Mouse (Mus musculus) midbrain, embryonic 12.5 days (tissue): Measurements from ENCODE around the gene Clstn3. TPM values are rescaled to one million over a fixed set of nuclear protein-coding genes. Genes with fewer than 3 reads are reported as not detected.
A peak's percentile ranks its signal among the peaks of the same experiment; 100 is the strongest.
"Not testable (repeated sequence)": the region's sequence is repeated elsewhere in the genome, so short reads cannot be mapped to it uniquely, and the experiment has no call there.

Experiments
- ATAC-seq: fragments of 200-750 bp; cut with Nextera tagmentation; 2 replicates; pipeline ENCODE4 v1.8.0; 2017; ENCODE audit warnings: low read depth, moderate TSS enrichment, moderate library complexity; ENCODE audit not compliant: low FRiP score
- H3K27ac ChIP-seq: fragments of 300-500 bp; sonication (generic); replicated peaks from 2 replicates; pipeline ENCODE4 v1.5.1; 2016; ENCODE audit warnings: mild to moderate bottlenecking
- H3K27me3 ChIP-seq: fragments of 300-500 bp; sonication (generic); 2 replicates; pipeline ENCODE4 v1.6.1; 2016; ENCODE audit warnings: mild to moderate bottlenecking
- H3K36me3 ChIP-seq: fragments of 300-500 bp; sonication (generic); 2 replicates; pipeline ENCODE4 v1.6.1; 2016
- H3K4me1 ChIP-seq: fragments of 300-500 bp; sonication (generic); 2 replicates; pipeline ENCODE4 v1.6.1; 2016
- H3K4me2 ChIP-seq: fragments of 300-500 bp; sonication (generic); replicated peaks from 2 replicates; pipeline ENCODE4 v1.6.1; 2016; ENCODE audit warnings: mild to moderate bottlenecking, moderate library complexity
- H3K4me3 ChIP-seq: fragments of 300-500 bp; sonication (generic); 2 replicates; pipeline ENCODE4 v1.5.1; 2016; ENCODE audit warnings: mild to moderate bottlenecking
- H3K9ac ChIP-seq: fragments of 300-500 bp; sonication (generic); replicated peaks from 2 replicates; pipeline ENCODE4 v1.6.1; 2016; ENCODE audit warnings: mild to moderate bottlenecking, moderate library complexity
- H3K9me3 ChIP-seq: fragments of 300-500 bp; sonication (generic); 2 replicates; pipeline ENCODE4 v1.6.1; 2016; ENCODE audit warnings: mild to moderate bottlenecking
- WGBS: fragments of 180-500 bp; shearing (Covaris S2); methylation state at CpG from one replicate; pipeline ENCODE4 v1.1.7; 2016; 5-methylcytosine and 5-hydroxymethylcytosine counted together
- polyA plus RNA-seq: library from polyadenylated mRNA; unstranded; fragments of >200 nt; fragmentation: Nextera tagmentation; extraction: Ambion mirVana; gene quantifications from 2 replicates; pipeline ENCODE4 v1.2.1, GENCODE M21; 2016

Clstn3 gene
- polyA plus RNA-seq, 1 experiment from 2014 or later = 33.1 TPM

- peak; percentile 81 for ATAC-seq
- no peak within 1 kb of the TSS for H3K9ac ChIP-seq
- H3K4me3 ChIP-seq = no peak within 1 kb of the TSS
- H3K27ac ChIP-seq = no peak within 1 kb of the TSS
- H3K4me1 ChIP-seq = no peaks in the 10 kb centered on the region
- no peak within 1 kb of the TSS for H3K4me2 ChIP-seq
- peaks cover 3% of the 10 kb centered on the region; the same call in 1 of the 2 replicates for H3K9me3 ChIP-seq
- WGBS = 62% methylated on average over 3 of the region's 4 CpGs
- no peaks in the 10 kb centered on the region for H3K36me3 ChIP-seq
- no peaks in the 10 kb centered on the region for H3K27me3 ChIP-seq
These were observed 28.4 kb upstream of the Clstn3 start, which contains the start of gene C1rl for GRCm38 (mm10) chr6:124492842-124493561. Gene C1rl (plus strand): TSS chr6:124493113.

DNA sequence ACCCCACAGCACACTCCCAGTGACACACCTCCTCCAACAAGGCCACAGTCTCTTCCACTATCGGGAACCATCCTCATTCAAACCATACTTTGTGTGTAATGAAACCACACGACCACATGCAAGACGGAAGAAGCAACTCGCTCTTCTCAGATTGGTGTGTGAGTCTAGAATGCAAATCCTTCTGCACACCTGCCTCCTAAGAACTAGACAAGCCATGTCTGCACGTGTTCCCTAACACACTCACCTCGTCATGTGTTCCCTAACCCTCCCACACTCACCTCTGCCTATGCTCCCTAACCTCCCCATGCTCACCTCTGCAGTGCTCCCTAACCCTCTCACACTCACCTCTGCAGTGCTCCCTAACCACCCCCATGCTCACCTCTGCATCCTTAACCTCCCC, 26.8 kb upstream of the Clstn3 start:
- no peak for ATAC-seq
- no peak overlapping the region for H3K9ac ChIP-seq

DNA sequence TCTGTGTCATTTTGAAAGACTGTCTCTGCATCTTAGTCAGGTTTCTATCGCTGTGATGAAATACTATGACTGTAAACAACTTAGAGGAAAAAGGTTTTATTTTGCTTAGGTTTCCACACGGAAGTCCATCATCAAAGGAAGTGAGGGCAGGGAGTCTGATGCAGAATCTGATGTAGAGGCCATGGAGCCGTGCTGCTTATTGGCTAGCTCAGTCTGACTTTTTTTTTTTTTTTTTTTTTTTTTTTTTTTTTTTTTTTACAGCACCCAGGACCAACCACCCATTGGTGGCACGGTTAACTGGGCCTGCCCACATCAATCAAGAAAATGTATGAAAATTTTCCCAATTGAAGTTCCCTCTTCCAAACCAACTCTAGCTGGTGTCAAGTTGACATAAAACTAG, 24.4 kb upstream of the Clstn3 start:
- Histone ChIP-seq H3K27me3 (no peaks in the 10 kb centered on the region), H3K9ac (no peak overlapping the region), H3K4me1 (no peaks in the 10 kb centered on the region), H3K9me3 (no peaks in the 10 kb centered on the region), H3K4me2 (no peak overlapping the region), H3K4me3 (no peak overlapping the region), H3K36me3 (no peaks in the 10 kb centered on the region), H3K27ac (no peak overlapping the region)
- 82% methylated on average over 4 of the region's 4 CpGs for WGBS
- ATAC-seq = no peak

More for the DNA sequence above, 26.8 kb upstream of the Clstn3 start:
- H3K4me3 ChIP-seq = no peak overlapping the region
- H3K27me3 ChIP-seq = no peaks in the 10 kb centered on the region
- H3K4me2 ChIP-seq = no peak overlapping the region
- 87% methylated on average over 6 of the region's 6 CpGs for WGBS
- H3K36me3 ChIP-seq = no peaks in the 10 kb centered on the region
- H3K27ac ChIP-seq = no peak overlapping the region
- H3K4me1 ChIP-seq = no peaks in the 10 kb centered on the region
- H3K9me3 ChIP-seq = peaks cover 3% of the 10 kb centered on the region; the same call in 1 of the 2 replicates

DNA sequence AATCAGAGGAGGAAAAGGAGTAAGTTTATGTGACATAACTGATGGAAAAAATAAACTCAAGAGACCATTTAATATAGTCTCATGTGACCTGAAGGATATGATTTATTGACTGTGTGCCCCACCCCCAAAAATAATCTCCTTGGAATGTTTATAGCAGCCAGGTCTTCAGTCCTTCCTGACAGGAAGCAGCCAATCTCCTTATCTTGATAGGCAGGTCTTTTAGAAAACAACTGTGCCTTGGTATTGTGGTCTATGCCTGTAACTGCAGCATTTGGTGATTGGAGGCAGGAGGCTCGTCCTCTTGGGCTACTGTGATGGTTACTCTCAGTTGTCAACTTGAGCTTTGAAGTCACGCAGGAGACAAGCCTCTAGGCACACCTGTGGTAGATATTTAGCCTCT, 22.9 kb upstream of the Clstn3 start:
- H3K9ac ChIP-seq = no peak overlapping the region

GRCm38 (mm10) chr6:124485414-124486144, 21.0 kb upstream of the Clstn3 start:
- peak overlapping the region; percentile 24 for H3K4me3 ChIP-seq
- no peaks in the 10 kb centered on the region for H3K9me3 ChIP-seq
- H3K27me3 ChIP-seq = no peaks in the 10 kb centered on the region
- 32% methylated on average over 21 of the region's 21 CpGs for WGBS
- peak overlapping the region; percentile 49 for H3K4me2 ChIP-seq
- H3K36me3 ChIP-seq = no peaks in the 10 kb centered on the region
- no peak overlapping the region for H3K27ac ChIP-seq
- ATAC-seq = peak; percentile 92
- no peaks in the 10 kb centered on the region for H3K4me1 ChIP-seq
- H3K9ac ChIP-seq = no peak overlapping the region

More for the DNA sequence above, 22.9 kb upstream of the Clstn3 start:
- WGBS = 56% methylated on average over 2 of the region's 2 CpGs
- Histone ChIP-seq H3K9me3 (no peaks in the 10 kb centered on the region), H3K4me2 (no peak overlapping the region), H3K27me3 (no peaks in the 10 kb centered on the region), H3K27ac (no peak overlapping the region), H3K4me1 (no peaks in the 10 kb centered on the region), H3K4me3 (no peak overlapping the region), H3K36me3 (no peaks in the 10 kb centered on the region)
- ATAC-seq = no peak

DNA sequence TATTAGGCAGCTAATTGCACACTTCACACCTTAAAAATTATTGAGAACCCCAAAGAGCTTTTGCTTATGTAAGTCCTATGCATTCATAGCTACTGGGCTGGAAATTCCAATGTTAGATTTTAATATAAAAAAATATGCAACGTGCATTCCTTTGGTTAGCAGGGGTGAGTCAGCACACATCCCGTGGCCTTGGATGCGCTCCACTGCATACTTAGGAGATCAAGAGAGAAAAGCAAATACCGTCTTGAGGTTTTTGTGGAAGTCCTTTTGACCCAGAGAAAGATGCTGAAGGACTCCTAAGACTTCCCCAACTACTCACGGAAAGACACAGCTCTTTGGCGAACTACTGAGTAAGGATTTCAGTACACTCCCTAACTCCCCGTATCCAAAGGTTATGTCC, 20.3 kb upstream of the Clstn3 start:
- Histone ChIP-seq H3K4me2 (peak overlapping the region; percentile 49; the same call in 1 of the 2 replicates), H3K9ac (no peak overlapping the region), H3K27ac (no peak overlapping the region), H3K36me3 (no peaks in the 10 kb centered on the region), H3K4me3 (0 out of 2 replicates have a peak overlapping the region, but pooled peaks have one; percentile 24), H3K27me3 (no peaks in the 10 kb centered on the region), H3K9me3 (no peaks in the 10 kb centered on the region), H3K4me1 (no peaks in the 10 kb centered on the region)
- 77% methylated on average over 7 of the region's 7 CpGs for WGBS
- no peak for ATAC-seq

- not testable (repeated sequence) for ATAC-seq, H3K27ac ChIP-seq, H3K36me3 ChIP-seq, H3K4me3 ChIP-seq, H3K4me1 ChIP-seq, H3K9ac ChIP-seq, H3K4me2 ChIP-seq, H3K27me3 ChIP-seq, H3K9me3 ChIP-seq
- 87% methylated on average over 3 of the region's 3 CpGs for WGBS
These were observed 19.2 kb upstream of the Clstn3 start for GRCm38 (mm10) chr6:124483831-124484230.

DNA sequence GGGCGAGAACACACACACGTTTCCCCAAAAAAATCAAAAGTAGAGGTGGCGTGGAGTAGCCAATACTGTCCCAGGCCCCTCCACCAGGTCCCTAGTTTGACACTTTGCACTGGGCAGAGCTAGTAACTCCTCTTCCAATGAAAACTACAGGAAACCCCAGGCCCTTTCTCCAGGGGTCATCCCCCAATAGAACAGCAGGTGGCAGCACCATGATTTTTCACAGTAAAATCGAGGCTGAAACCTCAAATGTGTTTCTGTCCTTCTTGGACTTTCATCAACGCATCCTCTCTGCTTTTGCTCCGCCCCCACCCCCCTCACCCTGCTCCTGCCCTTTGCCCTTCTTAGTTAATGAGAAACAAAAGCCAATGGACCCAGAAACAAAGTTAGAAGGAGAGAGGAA, 17.0 kb upstream of the Clstn3 start:
- WGBS = 25% methylated on average over 6 of the region's 6 CpGs
- no peak for ATAC-seq

GRCm38 (mm10) chr6:124480295-124480694, 15.7 kb upstream of the Clstn3 start:
- no peak overlapping the region for H3K9ac ChIP-seq
- H3K4me1 ChIP-seq = no peaks in the 10 kb centered on the region
- no peaks in the 10 kb centered on the region for H3K27me3 ChIP-seq
- H3K36me3 ChIP-seq = no peaks in the 10 kb centered on the region
- no peaks in the 10 kb centered on the region for H3K9me3 ChIP-seq
- H3K27ac ChIP-seq = no peak overlapping the region
- no peak overlapping the region for H3K4me2 ChIP-seq
- 60% methylated on average over 4 of the region's 4 CpGs for WGBS
- no peak overlapping the region for H3K4me3 ChIP-seq
- ATAC-seq = no peak

More for the DNA sequence above, 17.0 kb upstream of the Clstn3 start:
- Histone ChIP-seq H3K4me3 (no peak overlapping the region), H3K9ac (no peak overlapping the region), H3K27ac (no peak overlapping the region), H3K4me1 (no peaks in the 10 kb centered on the region), H3K27me3 (no peaks in the 10 kb centered on the region), H3K9me3 (no peaks in the 10 kb centered on the region), H3K36me3 (no peaks in the 10 kb centered on the region), H3K4me2 (no peak overlapping the region)

DNA sequence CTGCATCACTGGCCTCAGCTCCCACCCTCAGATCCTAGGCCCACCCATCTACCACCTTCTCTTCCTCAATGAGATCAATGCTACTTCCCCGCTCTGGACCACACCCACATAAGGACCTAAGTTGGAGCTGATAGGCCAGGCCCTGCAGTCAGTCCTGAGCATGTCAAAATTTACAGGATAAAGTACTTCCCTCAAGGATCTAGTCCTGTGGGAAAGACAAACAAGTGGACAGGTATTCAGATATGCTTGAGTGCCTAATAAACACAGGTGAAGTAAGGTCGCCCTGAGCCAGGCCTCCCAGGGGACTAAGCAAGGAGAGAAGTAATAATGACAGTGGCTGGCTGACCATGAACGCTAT, 15.0 kb upstream of the Clstn3 start:
- no peak overlapping the region for H3K4me2 ChIP-seq
- no peak for ATAC-seq
- no peaks in the 10 kb centered on the region for H3K27me3 ChIP-seq
- H3K9me3 ChIP-seq = no peaks in the 10 kb centered on the region
- 93% methylated on average over 3 of the region's 3 CpGs for WGBS
- H3K4me3 ChIP-seq = no peak overlapping the region
- H3K27ac ChIP-seq = no peak overlapping the region
- H3K36me3 ChIP-seq = no peaks in the 10 kb centered on the region
- H3K9ac ChIP-seq = no peak overlapping the region
- no peaks in the 10 kb centered on the region for H3K4me1 ChIP-seq

GRCm38 (mm10) chr6:124478874-124479572, 14.4 kb upstream of the Clstn3 start:
- H3K4me3 ChIP-seq = no peak overlapping the region
- H3K9ac ChIP-seq = no peak overlapping the region
- no peaks in the 10 kb centered on the region for H3K9me3 ChIP-seq
- ATAC-seq = no peak
- H3K4me1 ChIP-seq = no peaks in the 10 kb centered on the region
- H3K27ac ChIP-seq = no peak overlapping the region
- 90% methylated on average over 3 of the region's 3 CpGs for WGBS
- H3K4me2 ChIP-seq = no peak overlapping the region
- no peaks in the 10 kb centered on the region for H3K27me3 ChIP-seq
- no peaks in the 10 kb centered on the region for H3K36me3 ChIP-seq
